Mouse (Mus musculus): ENCODE results near the gene Parl. TPM values are rescaled to one million over a fixed set of nuclear protein-coding genes. Genes with fewer than 3 reads are reported as not detected.

Parl gene
- polyA plus RNA-seq, 1 experiment = 74.1 TPM

- TF ChIP-seq POLR2A (IDR thresholded peaks at IDR 0.05; ENCODE audit: low read depth, low read length) = no peak
- no peak for TF ChIP-seq CTCF (IDR thresholded peaks at IDR 0.05; ENCODE audit: borderline replicate concordance, insufficient read depth, low read length)
- Histone ChIP-seq H3K4me3 (ENCODE audit: insufficient read depth, low read length) (no peak overlapping the region), H3K4me1 (ENCODE audit: control insufficient read depth, insufficient read depth, low read length) (no peaks in the 10 kb centered on the region), H3K27ac (ENCODE audit: insufficient read depth, low read length) (no peak overlapping the region)
Measured at GRCm38 (mm10) chr16:20312272-20312671, 10.1 kb upstream of the Parl start.

GRCm38 (mm10) chr16:20300076-20300475, 2.1 kb downstream of the Parl start:
- Histone ChIP-seq H3K4me1 (ENCODE audit: control insufficient read depth, insufficient read depth, low read length) (peaks cover 5% of the 10 kb centered on the region), H3K4me3 (ENCODE audit: insufficient read depth, low read length) (no peak overlapping the region), H3K27ac (ENCODE audit: insufficient read depth, low read length) (no peak overlapping the region)
- TF ChIP-seq POLR2A (IDR thresholded peaks at IDR 0.05; ENCODE audit: low read depth, low read length) (no peak), CTCF (IDR thresholded peaks at IDR 0.05; ENCODE audit: borderline replicate concordance, insufficient read depth, low read length) (no peak)

- no peaks in the 10 kb centered on the region for H3K4me1 ChIP-seq (ENCODE audit: control insufficient read depth, insufficient read depth, low read length)
- TF ChIP-seq POLR2A (IDR thresholded peaks at IDR 0.05; ENCODE audit: low read depth, low read length) (no peak), CTCF (IDR thresholded peaks at IDR 0.05; ENCODE audit: borderline replicate concordance, insufficient read depth, low read length) (no peak)
- H3K27ac ChIP-seq (ENCODE audit: insufficient read depth, low read length) = no peak overlapping the region
- no peak overlapping the region for H3K4me3 ChIP-seq (ENCODE audit: insufficient read depth, low read length)
Measured at GRCm38 (mm10) chr16:20280238-20280637, 21.9 kb downstream of the Parl start.

GRCm38 (mm10) chr16:20279395-20279794, 22.8 kb downstream of the Parl start:
- H3K4me1 ChIP-seq (ENCODE audit: control insufficient read depth, insufficient read depth, low read length) = no peaks in the 10 kb centered on the region
- no peak overlapping the region for H3K4me3 ChIP-seq (ENCODE audit: insufficient read depth, low read length)
- no peak overlapping the region for H3K27ac ChIP-seq (ENCODE audit: insufficient read depth, low read length)
- TF ChIP-seq POLR2A (IDR thresholded peaks at IDR 0.05; ENCODE audit: low read depth, low read length) = no peak

GRCm38 (mm10) chr16:20272994-20273393, 29.2 kb downstream of the Parl start:
- TF ChIP-seq POLR2A (IDR thresholded peaks at IDR 0.05; ENCODE audit: low read depth, low read length) (no peak), CTCF (IDR thresholded peaks at IDR 0.05; ENCODE audit: borderline replicate concordance, insufficient read depth, low read length) (no peak)
- no peak overlapping the region for H3K4me3 ChIP-seq (ENCODE audit: insufficient read depth, low read length)
- H3K4me1 ChIP-seq (ENCODE audit: control insufficient read depth, insufficient read depth, low read length) = no peaks in the 10 kb centered on the region
- H3K27ac ChIP-seq (ENCODE audit: insufficient read depth, low read length) = no peak overlapping the region

GRCm38 (mm10) chr16:20271339-20271738, 30.8 kb downstream of the Parl start:
- no peak overlapping the region for H3K27ac ChIP-seq (ENCODE audit: insufficient read depth, low read length)
- no peaks in the 10 kb centered on the region for H3K4me1 ChIP-seq (ENCODE audit: control insufficient read depth, insufficient read depth, low read length)
- H3K4me3 ChIP-seq (ENCODE audit: insufficient read depth, low read length) = no peak overlapping the region
- no peak for TF ChIP-seq CTCF (IDR thresholded peaks at IDR 0.05; ENCODE audit: borderline replicate concordance, insufficient read depth, low read length)
- TF ChIP-seq POLR2A (IDR thresholded peaks at IDR 0.05; ENCODE audit: low read depth, low read length) = no peak

GRCm38 (mm10) chr16:20265089-20265488, 37.1 kb downstream of the Parl start:
- H3K4me3 ChIP-seq (ENCODE audit: insufficient read depth, low read length) = no peak overlapping the region
- no peaks in the 10 kb centered on the region for H3K4me1 ChIP-seq (ENCODE audit: control insufficient read depth, insufficient read depth, low read length)
- no peak overlapping the region for H3K27ac ChIP-seq (ENCODE audit: insufficient read depth, low read length)
- TF ChIP-seq CTCF (IDR thresholded peaks at IDR 0.05; ENCODE audit: borderline replicate concordance, insufficient read depth, low read length) (no peak), POLR2A (IDR thresholded peaks at IDR 0.05; ENCODE audit: low read depth, low read length) (no peak)

GRCm38 (mm10) chr16:20257926-20258325, 44.3 kb downstream of the Parl start:
- Histone ChIP-seq H3K4me3 (ENCODE audit: insufficient read depth, low read length) (no peak overlapping the region), H3K4me1 (ENCODE audit: control insufficient read depth, insufficient read depth, low read length) (no peaks in the 10 kb centered on the region), H3K27ac (ENCODE audit: insufficient read depth, low read length) (no peak overlapping the region)
- TF ChIP-seq POLR2A (IDR thresholded peaks at IDR 0.05; ENCODE audit: low read depth, low read length) (no peak), CTCF (IDR thresholded peaks at IDR 0.05; ENCODE audit: borderline replicate concordance, insufficient read depth, low read length) (no peak)

GRCm38 (mm10) chr16:20248442-20249174, 53.6 kb downstream of the Parl start:
- no peak for TF ChIP-seq CTCF (IDR thresholded peaks at IDR 0.05; ENCODE audit: borderline replicate concordance, insufficient read depth, low read length)
- TF ChIP-seq POLR2A (IDR thresholded peaks at IDR 0.05; ENCODE audit: low read depth, low read length) = no peak

GRCm38 (mm10) chr16:20247103-20247502, 55.1 kb downstream of the Parl start:
- no peak overlapping the region for H3K27ac ChIP-seq (ENCODE audit: insufficient read depth, low read length)
- H3K4me1 ChIP-seq (ENCODE audit: control insufficient read depth, insufficient read depth, low read length) = no peaks in the 10 kb centered on the region
- no peak for TF ChIP-seq POLR2A (IDR thresholded peaks at IDR 0.05; ENCODE audit: low read depth, low read length)
- no peak for TF ChIP-seq CTCF (IDR thresholded peaks at IDR 0.05; ENCODE audit: borderline replicate concordance, insufficient read depth, low read length)
- no peak overlapping the region for H3K4me3 ChIP-seq (ENCODE audit: insufficient read depth, low read length)

More at GRCm38 (mm10) chr16:20248442-20249174, 53.6 kb downstream of the Parl start:
- Histone ChIP-seq H3K4me3 (ENCODE audit: insufficient read depth, low read length) (no peak overlapping the region), H3K27ac (ENCODE audit: insufficient read depth, low read length) (no peak overlapping the region), H3K4me1 (ENCODE audit: control insufficient read depth, insufficient read depth, low read length) (no peaks in the 10 kb centered on the region)
